Mouse (Mus musculus): ENCODE measurements at regions not wholly inside any gene's neighbourhood (a gene's known extent, or its start where the extent isn't known, plus 50 kb on each side); places are given as distances from the start of the nearest gene placed in this dataset.

DNA sequence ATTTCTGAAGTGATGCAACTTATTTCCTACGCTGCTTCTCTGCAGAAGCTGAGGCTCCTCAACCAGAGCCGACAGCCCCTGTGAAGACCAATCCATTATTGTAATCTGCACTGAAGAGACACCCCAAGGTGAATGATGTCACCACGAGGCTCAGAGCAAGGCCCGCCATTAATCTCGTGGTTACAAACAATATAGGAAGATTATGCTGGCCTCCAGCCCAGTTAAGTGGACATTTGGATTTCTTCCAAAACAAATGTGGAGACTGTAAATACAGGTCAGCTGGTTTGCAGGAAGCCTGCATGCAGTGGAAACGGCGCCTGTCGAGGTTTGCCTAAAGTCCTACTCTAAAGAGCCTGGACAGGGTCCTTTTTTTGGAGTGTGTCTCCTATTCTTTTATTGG is 390.6 kb upstream of the Zmiz1 start:
- no peak for DNase-seq

DNA sequence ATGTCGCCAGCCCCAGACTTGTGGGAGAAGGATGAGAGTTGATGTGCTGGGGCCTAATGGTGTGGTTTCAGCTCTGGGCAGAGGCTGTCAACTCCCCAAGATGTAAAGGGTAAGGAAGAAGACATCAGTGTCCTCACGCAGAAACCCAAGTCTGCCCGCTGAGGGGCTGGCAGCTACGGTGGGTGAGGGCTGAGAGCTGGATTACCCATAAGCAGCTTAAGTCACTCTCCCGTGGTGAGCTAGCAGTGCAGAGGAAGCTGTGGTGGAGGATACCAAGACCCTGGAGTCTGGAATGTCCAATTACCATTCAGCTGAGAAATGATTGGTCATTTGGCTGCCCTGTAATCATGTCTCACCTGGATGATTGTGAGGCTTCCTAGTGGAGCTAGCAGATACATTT is 385.8 kb upstream of the Zmiz1 start:
- no peak for DNase-seq

DNA sequence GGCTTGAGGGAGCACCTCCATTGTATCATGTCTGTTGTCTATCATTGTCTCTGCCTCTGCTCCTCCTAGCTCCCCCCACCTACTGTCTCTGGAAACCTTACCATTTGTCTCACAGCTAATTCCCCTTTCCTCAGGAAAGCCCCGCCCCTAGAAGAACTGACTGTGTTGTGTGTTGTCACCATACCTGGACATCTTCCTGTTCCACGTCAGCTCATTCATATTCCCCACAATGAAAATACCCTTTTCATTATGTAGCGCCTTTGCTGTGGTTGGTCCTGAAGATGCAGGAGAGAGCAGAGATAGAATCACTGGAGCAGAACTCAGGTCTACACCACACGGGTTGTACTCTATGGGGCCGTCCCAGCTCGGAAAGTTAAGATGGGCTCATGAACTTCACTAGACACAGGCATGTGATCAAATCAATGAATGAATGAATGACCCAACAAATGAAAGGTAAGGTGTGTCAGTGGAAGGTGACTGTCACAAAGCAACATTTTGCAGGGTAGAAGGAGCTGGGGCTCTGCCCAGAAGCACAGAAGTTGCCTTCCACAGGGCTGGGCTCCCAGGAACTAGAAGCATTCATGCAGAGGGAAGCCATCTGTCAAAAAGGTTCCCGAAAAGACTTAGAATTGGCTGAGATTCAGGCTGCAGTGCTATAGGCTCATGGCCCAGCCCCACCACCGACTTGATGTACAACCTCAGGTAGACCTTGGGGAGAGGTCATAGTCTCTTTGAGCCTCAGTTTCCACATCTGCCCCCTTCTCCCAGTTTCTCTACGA is 384.8 kb upstream of the Zmiz1 start:
- peak; percentile 67 for DNase-seq

DNA sequence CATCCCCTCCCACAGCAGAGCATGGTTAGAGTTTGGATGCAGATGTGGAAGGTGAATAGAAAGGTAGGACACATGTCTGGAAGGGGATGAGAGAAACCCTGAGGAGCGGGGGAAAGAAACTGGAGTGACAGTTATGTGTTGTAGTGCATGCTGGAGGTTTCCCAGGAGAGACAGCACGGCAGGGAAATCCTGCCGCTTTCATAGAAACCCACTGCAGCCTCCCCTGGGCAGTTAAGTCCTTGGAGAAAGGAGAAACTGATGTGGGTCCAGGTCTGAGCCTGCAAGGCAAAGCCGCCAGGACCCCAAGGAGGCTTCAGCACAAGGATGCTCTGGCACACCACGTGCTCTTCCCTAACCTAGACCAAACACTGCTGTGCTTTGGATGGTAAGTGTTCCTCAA is 384.1 kb upstream of the Zmiz1 start:
- no peak for DNase-seq

DNA sequence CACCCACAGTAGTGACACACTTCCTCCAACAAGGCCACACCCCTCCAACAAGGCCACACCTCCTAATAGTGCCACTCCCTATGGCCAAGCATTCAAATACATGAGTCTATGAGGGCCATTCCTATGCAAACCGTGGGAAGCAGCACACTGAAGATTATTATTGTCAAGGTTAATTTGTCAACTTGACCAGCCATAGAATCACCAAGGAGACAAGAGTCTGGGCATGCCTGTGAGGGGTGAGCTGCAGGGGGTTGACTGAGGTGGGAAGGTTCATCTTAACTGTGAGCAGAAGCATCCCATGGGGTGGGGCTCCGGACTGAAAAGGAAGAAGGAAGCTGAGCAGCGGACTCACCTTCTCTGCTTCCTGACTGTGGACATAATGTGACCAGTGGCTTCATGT is 378.6 kb upstream of the Zmiz1 start:
- DNase-seq, result no peak

DNA sequence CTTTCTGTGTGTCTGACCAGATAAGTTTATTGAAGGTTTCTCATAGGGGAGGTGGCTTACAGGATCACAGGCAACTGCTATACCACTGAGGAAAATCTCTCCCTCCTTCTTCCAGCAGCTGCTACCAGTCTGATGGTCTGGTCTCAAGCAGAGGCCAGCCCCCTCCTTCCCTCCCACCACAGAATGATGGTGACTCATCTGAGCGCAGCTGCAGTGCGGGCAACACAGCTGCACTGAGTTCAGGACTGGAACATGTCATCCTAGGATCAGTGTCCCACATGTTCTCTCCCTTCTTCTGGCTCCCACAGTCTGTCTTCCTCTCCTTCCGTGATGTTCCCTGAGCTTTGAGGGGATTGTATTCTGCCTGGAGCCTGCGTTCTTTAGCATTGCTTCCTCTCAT is 375.1 kb upstream of the Zmiz1 start:
- no peak for DNase-seq

DNA sequence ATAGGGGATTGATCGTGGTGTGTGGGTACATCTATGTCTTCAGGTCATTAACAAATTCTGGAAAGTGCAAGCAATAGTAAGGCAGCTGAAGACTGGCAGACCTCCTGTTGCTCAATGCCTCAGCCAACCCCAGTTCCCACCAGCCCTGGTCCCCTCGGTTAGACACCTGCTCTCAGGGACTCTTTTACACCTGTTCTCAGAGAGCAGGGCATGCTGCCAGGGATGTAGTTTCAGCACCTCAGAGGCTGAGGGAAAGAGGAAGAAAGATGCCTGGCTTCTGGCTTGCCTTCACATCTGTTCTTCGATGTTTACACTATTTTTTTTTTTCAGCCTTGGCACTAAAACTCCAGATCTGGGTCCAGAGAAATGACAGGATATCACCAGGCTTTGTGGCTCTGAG is 362.2 kb upstream of the Zmiz1 start:
- DNase-seq, result no peak

DNA sequence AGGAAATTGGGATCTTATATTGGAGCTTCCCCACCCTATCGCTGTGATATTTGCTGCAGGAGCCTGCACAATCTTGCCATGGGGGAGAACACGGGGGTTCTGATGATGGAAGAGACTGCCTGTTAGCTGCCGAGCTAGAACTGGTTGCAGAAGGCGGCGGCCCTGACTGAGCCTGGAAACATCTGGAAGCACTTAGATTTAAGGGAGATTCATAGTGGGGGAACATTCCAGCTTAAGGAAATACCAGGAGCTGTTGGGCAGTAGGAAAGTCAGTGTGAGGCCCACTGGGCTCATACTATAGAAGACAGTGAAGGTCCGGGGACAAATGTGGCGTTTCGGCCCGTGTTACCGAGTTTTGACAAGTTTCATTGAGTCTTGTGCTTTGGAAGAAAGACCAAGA is 353.6 kb upstream of the Zmiz1 start:
- no peak for DNase-seq

DNA sequence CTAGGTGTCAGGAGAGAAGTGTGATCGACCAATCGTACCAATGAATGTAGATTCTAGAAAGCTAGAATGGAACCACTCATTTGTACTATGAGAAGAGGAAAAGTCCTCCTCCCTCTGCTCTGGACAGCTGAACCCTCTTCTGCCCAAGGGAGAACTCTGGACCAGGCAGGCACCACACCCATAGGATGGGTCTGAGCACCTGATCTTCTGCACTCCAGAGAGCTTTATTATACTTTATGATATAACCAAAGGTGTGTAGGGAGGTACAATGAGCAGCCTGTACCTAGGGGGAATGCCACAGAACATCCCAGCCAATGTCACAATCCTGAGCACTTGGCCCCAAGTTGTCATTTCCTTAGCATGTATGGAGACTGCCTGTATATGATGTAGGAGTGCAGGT is 352.5 kb upstream of the Zmiz1 start:
- DNase-seq, result no peak

DNA sequence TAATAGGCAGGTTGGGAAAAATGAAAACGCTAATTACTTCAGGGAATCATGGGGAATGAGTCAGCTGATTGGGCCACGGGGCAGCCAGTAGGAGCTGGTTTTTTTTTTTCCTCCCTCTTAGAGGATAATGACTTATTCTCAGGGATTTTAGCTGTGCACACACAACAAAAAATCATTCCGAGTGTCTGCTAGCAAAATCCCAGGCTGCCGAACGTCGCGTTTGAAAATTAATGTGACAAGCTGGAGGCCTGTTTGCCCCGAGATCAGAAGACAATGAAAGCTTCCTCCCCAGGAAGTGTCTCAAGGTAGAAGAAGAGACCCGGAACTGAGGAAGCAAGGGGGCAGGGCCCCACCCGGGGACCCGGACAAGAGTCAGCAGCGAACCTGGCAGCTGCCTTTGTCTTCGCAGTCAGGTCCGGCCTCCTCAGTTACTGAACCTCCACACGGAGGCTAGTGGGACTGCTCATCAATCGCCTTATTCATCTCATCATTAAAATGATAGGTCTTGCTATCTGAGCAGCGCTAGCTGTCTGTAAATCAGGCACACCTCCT is 350.8 kb upstream of the Zmiz1 start:
- DNase-seq, result no peak

DNA sequence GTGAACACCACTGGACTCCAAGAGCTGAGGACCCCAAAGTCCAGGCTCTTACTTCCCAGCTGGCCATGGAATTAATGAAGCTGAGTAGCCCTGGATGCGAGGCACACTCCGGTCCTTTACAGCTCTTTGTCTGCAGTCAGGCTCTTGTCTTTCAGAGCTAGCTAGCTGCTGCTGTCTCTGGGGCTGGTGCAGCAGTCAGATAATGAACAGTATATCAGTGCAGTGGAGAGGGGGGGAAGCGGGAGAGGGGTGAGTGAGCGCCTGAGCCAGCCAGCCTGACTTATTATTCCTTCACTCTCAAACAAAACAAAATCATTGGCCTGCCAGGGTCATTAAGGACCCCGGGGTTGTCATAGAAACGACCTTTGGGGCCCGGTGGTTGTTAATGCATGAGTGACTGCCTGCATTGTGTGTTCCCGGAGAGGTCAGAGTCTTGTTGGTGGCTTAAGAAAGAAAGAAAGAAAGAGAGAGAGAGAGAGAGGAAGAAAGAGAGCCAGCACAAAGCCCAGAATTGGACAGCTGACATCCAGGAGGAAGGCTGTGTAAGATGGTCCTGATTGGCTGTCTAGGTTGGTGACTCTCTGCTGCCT is 350.2 kb upstream of the Zmiz1 start:
- peak; percentile 48 for DNase-seq

DNA sequence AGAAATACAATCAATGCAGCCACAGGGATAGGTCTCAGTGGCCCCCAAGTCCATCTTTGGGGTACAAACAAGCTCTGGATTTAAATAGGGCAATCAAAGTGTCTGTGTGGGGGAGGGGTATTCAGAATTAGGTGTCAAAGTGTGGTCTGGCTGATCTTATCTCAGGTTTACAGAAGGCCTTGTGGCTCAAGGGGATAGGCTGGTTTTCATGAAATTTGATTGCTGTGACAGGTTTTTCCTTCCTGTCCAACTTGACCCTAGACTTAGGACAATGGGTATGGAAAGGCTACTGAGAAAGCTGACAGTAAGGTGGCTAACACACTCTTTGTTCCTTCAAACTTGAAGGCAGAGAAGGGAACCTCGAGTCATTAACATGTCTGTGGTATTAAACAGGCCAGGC is 349.3 kb upstream of the Zmiz1 start:
- no peak for DNase-seq

DNA sequence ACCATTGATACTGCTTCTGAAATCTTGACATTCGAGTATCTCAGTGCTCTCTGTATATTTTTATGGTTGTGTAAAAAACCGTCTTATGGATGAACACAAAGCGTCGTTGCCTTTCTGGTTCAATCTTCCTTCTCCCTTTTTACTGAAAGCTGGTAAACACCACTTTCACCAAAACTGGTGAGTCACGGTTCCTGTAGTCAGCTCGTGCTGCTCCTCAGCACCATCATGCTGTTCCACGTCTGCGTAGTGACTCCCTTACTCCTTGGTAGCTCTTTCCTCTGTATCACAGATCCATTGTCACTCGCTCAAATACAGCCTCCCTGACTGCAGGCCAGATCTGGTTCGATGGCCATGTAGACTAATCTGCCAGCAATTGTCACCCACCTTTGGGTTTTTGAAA is 346.2 kb upstream of the Zmiz1 start:
- DNase-seq, result no peak

DNA sequence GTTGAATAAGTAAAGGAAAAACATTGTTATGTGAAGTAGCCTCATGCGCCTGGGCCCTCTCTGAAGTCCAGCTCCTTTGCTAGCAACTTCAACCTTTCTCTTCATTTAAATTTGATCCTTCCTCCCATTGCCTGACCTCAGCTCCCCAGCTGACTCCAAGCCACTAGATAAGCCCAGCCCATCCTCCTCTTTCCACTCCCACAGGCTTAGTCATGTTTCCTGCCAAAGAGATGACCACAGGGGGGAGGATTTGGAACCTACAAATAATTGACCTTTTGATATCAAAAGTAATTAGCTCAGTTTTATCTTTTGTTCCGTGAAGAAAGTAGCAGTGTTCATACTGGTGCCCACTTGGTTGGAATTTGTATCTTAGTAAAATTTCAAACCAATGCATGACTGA is 345.7 kb upstream of the Zmiz1 start:
- DNase-seq, result no peak

DNA sequence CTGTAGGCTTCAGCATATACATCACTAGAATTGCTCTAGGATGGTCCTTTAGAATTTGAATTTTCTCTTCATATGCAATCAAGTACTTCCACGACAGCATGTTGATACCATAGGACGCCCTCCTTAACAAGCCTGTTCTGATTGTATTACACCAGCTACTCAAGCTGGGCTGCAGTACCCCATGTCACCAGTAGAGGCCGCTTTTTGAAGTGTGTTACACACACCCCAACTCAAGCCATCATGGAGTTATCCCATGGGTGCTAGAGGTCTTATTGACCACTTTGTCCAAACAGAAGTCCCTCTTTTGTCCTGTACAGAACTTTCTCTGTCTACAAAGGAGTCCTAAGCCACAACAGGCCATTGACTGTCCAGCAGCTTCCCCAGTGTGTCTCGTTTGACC is 342.6 kb upstream of the Zmiz1 start:
- DNase-seq, result peak; percentile 41

DNA sequence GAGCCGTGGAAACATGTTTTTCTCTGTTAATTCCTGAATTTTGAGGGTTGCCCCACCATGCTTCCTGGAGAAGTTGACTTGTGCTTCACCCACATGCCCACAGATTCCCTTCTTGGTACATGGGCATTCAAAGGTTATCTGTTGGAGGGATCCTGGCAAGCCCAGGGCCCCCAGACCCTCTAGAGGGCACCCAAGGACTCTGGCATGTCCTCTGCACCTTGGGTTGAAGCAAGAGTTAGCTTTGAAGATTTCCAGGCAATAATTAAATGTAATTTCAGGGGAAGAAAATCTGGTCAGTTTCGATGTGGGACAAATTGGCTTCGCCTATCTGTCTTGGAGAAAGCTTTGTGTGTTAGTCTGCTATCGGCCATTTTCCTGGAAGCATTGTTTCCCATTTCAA is 339.0 kb upstream of the Zmiz1 start:
- no peak for DNase-seq

DNA sequence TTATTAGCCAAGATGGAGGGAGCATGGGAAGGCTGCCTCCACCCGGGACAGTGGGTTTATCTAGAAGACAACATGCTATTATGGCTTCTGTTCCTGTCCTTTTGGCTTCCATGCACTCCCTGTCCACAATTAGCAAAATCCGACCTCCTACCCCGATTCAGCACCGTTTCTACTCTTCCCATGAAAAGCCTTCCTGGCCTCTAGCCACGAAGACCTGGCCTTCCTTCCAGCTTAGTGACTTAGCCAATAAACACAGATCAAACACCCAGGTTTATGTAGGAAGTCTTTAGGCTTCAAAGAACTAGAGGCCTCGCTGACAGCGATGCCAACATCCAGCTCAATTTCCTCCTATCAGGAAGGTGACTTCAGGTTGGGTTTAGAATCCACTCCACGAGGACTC is 338.5 kb upstream of the Zmiz1 start:
- no peak for DNase-seq

DNA sequence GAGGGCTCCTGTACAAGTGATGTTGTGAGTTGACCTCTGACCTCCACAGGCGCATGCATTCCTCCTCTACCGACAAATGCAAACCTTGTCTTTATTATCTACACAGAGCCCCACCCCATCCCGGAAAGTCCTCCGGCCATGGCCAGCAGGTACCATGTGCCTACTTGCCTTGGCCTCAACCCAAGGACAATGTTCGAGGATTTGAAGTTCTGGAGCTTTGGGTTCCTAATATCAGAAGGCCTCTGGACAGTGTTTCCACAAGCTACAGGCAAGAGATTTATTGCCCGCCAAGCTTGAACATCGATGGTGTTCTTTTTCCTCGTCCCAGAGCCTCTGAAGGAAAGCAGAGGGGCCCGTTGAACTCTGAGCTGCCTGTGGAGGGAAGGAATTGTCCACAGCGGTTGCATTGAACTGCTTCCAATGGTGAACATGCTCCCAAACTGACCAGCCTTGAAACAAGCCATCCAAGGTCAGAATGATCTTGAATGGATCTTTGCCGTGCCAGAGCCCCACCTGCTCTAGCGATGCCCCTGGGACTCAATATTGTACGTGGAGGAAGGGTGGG is 335.9 kb upstream of the Zmiz1 start:
- DNase-seq, result no peak

DNA sequence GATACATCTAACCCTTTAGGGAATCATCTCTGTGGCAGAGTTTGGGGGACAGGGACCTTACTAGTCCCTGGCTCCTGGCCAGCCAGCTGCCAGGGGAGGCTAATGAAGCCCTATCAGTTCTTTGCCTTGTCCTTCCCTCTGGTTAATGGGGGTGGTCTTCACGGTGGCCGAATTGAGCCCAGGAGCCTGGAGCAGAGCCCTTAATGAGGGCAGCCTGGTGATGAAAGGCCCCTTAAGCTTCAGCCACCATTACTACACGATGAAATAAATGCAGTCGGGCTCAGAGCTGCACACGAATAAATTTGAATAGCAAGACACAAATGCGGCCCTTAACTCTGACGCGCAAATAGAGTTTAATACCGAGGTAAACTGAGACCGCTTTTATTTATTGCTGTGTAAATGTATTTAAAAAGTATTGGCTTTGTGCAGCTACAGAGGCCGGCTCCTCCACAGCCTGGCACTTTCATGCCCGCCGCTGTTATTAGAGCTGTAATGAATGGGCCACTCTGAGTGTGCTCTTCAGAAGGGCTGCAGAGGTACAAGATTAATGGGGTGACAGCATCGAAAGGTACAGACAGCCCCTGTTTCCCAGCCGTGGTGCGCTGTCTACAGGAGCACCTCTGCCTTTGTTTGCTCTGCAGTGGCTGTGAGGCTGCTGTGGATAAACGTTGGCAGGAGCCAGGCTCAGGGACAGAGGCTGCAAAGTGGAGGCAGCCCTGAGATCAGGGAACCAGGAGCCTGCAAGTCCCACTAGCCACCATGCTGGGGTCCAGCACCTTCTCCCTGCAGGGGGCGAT is 335.2 kb upstream of the Zmiz1 start:
- DNase-seq, result no peak

DNA sequence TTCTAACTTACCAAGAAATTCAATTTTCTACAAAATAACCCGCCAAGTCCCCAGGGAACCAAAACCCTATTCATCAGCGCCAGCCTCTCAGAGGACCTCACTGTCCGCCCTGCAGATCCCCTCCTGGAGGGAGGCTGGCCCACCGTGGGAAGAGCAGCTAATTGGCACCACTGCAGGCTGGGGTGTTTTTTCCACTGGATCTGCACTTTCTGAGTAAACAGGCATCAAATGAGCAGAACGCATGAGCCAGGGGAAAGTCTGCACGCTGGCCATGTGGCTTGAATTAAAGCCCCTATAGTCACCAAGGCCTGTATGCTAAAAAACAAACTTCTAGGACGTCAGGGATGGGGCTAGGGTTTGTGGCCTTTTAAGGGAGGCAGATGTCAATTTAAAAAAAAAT is 332.4 kb upstream of the Zmiz1 start:
- DNase-seq, result no peak

DNA sequence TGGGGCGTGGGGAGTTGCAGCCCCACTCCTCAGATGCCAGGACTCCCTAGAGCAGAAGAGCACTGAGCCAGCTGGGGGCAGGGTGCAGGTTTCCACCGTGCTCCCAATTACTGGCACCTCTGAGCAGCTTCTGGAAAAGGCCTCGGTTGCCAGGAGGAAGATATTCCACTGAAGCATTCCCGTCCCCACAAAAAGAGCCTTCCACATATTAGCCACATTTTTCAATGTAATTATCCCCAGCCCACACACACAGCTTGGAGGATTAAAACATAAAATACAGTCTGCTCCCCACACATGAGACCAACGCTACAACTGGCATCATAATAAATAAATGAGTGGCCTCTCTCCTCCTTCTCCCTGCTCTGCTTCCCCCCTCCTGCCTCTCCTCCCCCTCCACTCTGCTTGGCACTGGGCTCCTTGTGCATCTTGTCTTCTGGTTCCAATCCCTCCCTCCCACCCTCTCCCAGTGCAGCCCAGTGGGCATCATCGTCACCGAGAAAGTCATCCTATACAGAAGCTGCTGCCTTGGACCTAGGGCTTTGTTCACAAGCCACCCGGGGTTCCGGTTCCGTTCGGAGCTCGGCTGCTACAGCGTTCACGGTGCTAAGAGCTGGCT is 331.3 kb upstream of the Zmiz1 start:
- DNase-seq, result peak; percentile 70

DNA sequence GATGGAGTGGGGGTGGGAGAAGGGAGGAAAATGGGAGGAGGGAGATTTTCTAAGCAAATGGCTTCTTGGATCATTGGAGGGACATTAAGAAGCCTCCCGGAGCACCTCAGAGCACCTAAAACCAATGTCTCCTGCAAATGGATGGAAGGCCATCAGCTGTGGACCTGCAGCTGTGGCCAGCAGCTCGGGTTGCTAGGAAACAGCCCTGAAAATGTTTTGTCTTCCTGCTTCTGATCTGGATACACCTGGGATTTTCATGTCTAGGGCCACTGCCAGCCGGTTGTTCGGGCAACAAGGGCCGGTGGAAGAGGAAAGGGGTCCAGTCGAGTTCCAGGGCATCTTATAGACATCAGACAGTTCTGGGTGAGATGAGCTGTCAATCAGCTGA is 330.8 kb upstream of the Zmiz1 start:
- DNase-seq, result no peak

DNA sequence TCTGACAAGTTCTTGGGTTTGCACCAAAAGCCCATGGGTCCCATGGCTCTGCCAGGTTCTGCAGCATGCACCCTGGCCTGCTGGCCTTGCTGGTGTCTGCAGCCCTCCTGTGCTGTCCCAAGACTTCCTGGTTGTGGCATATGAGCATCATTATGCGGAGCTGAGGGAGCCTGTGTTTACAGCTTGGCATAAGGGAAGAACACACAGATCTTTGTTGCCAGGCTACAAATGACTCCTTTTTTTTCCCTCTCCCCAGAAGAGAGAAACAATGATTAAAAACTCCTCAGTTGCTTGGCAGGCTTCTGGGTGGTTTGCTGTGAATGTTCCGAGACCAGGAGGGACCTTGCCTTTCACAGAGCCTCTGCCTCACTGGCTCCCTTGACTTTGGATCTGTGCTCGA is 323.6 kb upstream of the Zmiz1 start:
- DNase-seq, result peak; percentile 50
